Comparison of ENCODE assay signal across 21 mouse cellular contexts in genomic region chr15:27548110-27548509, GRCm38 (mm10).
DNase-seq lines count a peak whose midpoint lies in the region; ATAC-seq and TF ChIP-seq lines count a peak whose summit lies in the region.
"Had no signal": no experiment of that assay in that cellular context is flagged by ENCODE, and none has a peak within 500 bp of the region (broad histone marks: within the 10 kb centered on the region; RNA-seq: fewer than 3 reads in every experiment).

No protein-coding gene starts in this region.

- H3K9me3 ChIP-seq in heart, embryonic 13.5 days, result no peaks in the 10 kb centered on the region
- H3K9me3 ChIP-seq in lung, embryonic 14.5 days (ENCODE audit: low read depth, low read length), result no peaks in the 10 kb centered on the region
- no peaks in the 10 kb centered on the region for H3K9me3 ChIP-seq in hindbrain, embryonic 10.5 days
- H3K9me3 ChIP-seq: embryonic facial prominence, embryonic 15.5 days; hindbrain, embryonic 15.5 days; limb, embryonic 10.5 days; midbrain, embryonic 13.5 days had no signal

- DNase-seq in frontal cortex, postnatal 14 days (ENCODE audit: low spot score in 2 of 2), result no peak
- DNase-seq in heart, postnatal 36 days, result no peak
- DNase-seq in lung, embryonic 14.5 days, result peak; percentile 25
- no peak for DNase-seq in lung, adult 2 months
- no peak for DNase-seq in hindbrain, embryonic 10.5 days (ENCODE audit: low spot score)
- DNase-seq: adrenal gland, postnatal 10 days; cerebellum, adult 9-10 months; gastrocnemius, postnatal 36 days; kidney, adult 2 months; kidney, postnatal 25 days; liver; lung, postnatal 14 days; thymus, adult 18-20 months; thymus, postnatal 36 days had no signal

- H3K27ac ChIP-seq in heart, embryonic 13.5 days (replicated peaks), result peak overlapping the region; percentile 36; the same call in 1 of the 2 replicates
- no peak overlapping the region for H3K27ac ChIP-seq in lung, embryonic 14.5 days (ENCODE audit: low read depth)
- H3K27ac ChIP-seq in hindbrain, embryonic 10.5 days, result no peak overlapping the region
- H3K27ac ChIP-seq: embryonic facial prominence, embryonic 15.5 days; hindbrain, embryonic 15.5 days; limb, embryonic 10.5 days; midbrain, embryonic 13.5 days had no signal

- peak; percentile 11; the same call in 1 of the 2 replicates for ATAC-seq in frontal cortex, adult (ENCODE audit: low TSS enrichment)
- ATAC-seq in heart, embryonic 13.5 days (ENCODE audit: extremely low read depth, insufficient number of reproducible peaks, low FRiP score, low TSS enrichment), result no peak
- ATAC-seq in lung, embryonic 14.5 days (ENCODE audit: insufficient read depth), result no peak
- ATAC-seq: forebrain, embryonic 14.5 days; midbrain, embryonic 13.5 days had no signal

- 49% methylated on average over 6 of the region's 6 CpGs for WGBS in heart, embryonic 13.5 days
- WGBS in lung, embryonic 14.5 days, result 61% methylated on average over 6 of the region's 6 CpGs
- WGBS in lung, adult 2 months, result 73% methylated on average over 6 of the region's 6 CpGs
- WGBS in hindbrain, embryonic 10.5 days, result 93% methylated on average over 6 of the region's 6 CpGs

- no peak for TF ChIP-seq POLR2A in lung, adult 2 months (IDR thresholded peaks at IDR 0.05; ENCODE audit: borderline replicate concordance, extremely low read depth, low read depth, low read length)

- H3K4me1 ChIP-seq in heart, embryonic 13.5 days, result peaks cover 57% of the 10 kb centered on the region
- H3K4me1 ChIP-seq in lung, embryonic 14.5 days (ENCODE audit: insufficient read depth), result 0 out of 2 replicates have a peak, but pooled peaks cover 12% of the 10 kb centered on the region
- no peaks in the 10 kb centered on the region for H3K4me1 ChIP-seq in lung, adult 2 months (ENCODE audit: control insufficient read depth, insufficient read depth, low read length)
- H3K4me1 ChIP-seq in hindbrain, embryonic 10.5 days (replicated peaks), result peaks cover 20% of the 10 kb centered on the region
- H3K4me1 ChIP-seq: embryonic facial prominence, embryonic 15.5 days had no signal

- TF ChIP-seq CTCF in lung, embryonic 14.5 days (IDR thresholded peaks at IDR 0.05; ENCODE audit: low read depth), result no peak
- TF ChIP-seq CTCF in lung, adult 2 months (IDR thresholded peaks at IDR 0.05; ENCODE audit: insufficient read depth, low read length), result no peak

- H3K4me2 ChIP-seq in heart, embryonic 13.5 days, result no peak overlapping the region
- H3K4me2 ChIP-seq in lung, embryonic 14.5 days, result no peak overlapping the region
- H3K4me2 ChIP-seq: embryonic facial prominence, embryonic 15.5 days; hindbrain, embryonic 15.5 days; midbrain, embryonic 13.5 days had no signal

- intact Hi-C loops in heart, postnatal 36 days (cut with DNase I), result no loop called here

- no peak overlapping the region for H3K9ac ChIP-seq in heart, embryonic 13.5 days
- no peak overlapping the region for H3K9ac ChIP-seq in lung, embryonic 14.5 days
- H3K9ac ChIP-seq: embryonic facial prominence, embryonic 15.5 days; hindbrain, embryonic 15.5 days; midbrain, embryonic 13.5 days had no signal

- no peaks in the 10 kb centered on the region for H3K27me3 ChIP-seq in heart, embryonic 13.5 days (replicated peaks)
- no peaks in the 10 kb centered on the region for H3K27me3 ChIP-seq in lung, embryonic 14.5 days (ENCODE audit: insufficient read depth, low read length)
- H3K27me3 ChIP-seq in hindbrain, embryonic 10.5 days (ENCODE audit: insufficient read depth, poor library complexity, severe bottlenecking), result no peaks in the 10 kb centered on the region
- H3K27me3 ChIP-seq: embryonic facial prominence, embryonic 15.5 days; hindbrain, embryonic 15.5 days had no signal

- H3K36me3 ChIP-seq in heart, embryonic 13.5 days, result no peaks in the 10 kb centered on the region
- H3K36me3 ChIP-seq in lung, embryonic 14.5 days (ENCODE audit: insufficient read depth), result no peaks in the 10 kb centered on the region
- H3K36me3 ChIP-seq in hindbrain, embryonic 10.5 days, result no peaks in the 10 kb centered on the region
- H3K36me3 ChIP-seq: embryonic facial prominence, embryonic 15.5 days; hindbrain, embryonic 15.5 days; limb, embryonic 10.5 days; midbrain, embryonic 13.5 days had no signal

- H3K4me3 ChIP-seq in heart, embryonic 13.5 days, result no peak overlapping the region
- no peak overlapping the region for H3K4me3 ChIP-seq in lung, embryonic 14.5 days (ENCODE audit: low read depth, low read length)
- H3K4me3 ChIP-seq in lung, adult 2 months (replicated peaks; ENCODE audit: extremely low read depth, low read depth, low read length), result no peak overlapping the region
- no peak overlapping the region for H3K4me3 ChIP-seq in hindbrain, embryonic 10.5 days
- H3K4me3 ChIP-seq: embryonic facial prominence, embryonic 15.5 days; hindbrain, embryonic 15.5 days; limb, embryonic 10.5 days; midbrain, embryonic 13.5 days had no signal
